Mouse (Mus musculus): Measurements from ENCODE around the gene Arid5b. TPM values are rescaled to one million over a fixed set of nuclear protein-coding genes. Genes with fewer than 3 reads are reported as not detected.

Arid5b gene
- total and polyA plus RNA-seq, 2 experiments from 2014 or later = 13.3 to 13.6 TPM

GRCm38 (mm10) chr10:68319438-68319837 lies 40.9 kb upstream of the Arid5b start:
- Histone ChIP-seq H3K4me1 (ENCODE audit: insufficient read depth, low read length) (no peaks in the 10 kb centered on the region; the same call in 1 of the 2 replicates), H3K9me3 (ENCODE audit: low read length) (no peaks in the 10 kb centered on the region), H3K9ac (replicated peaks; ENCODE audit: low read length, poor library complexity, severe bottlenecking) (no peak overlapping the region), H3K4me2 (ENCODE audit: low read depth, low read length, poor library complexity, severe bottlenecking) (no peak overlapping the region), H3K36me3 (ENCODE audit: insufficient read depth, low read length) (no peaks in the 10 kb centered on the region), H3K27ac (ENCODE audit: low read depth, low read length) (no peak overlapping the region), H3K4me3 (ENCODE audit: low read depth, low read length) (no peak overlapping the region), H3K27me3 (ENCODE audit: insufficient read depth, low read length) (no peaks in the 10 kb centered on the region)
- TF ChIP-seq CTCF (IDR thresholded peaks at IDR 0.05) = no peak
- no peak for ATAC-seq (ENCODE audit: low FRiP score)
- 63% methylated on average over 6 of the region's 6 CpGs for WGBS
- no peak for DNase-seq (ENCODE audit: low spot score)

- Histone ChIP-seq H3K4me2 (ENCODE audit: low read depth, low read length, poor library complexity, severe bottlenecking) (no peak overlapping the region), H3K4me1 (ENCODE audit: insufficient read depth, low read length) (no peaks in the 10 kb centered on the region; the same call in 1 of the 2 replicates), H3K4me3 (ENCODE audit: low read depth, low read length) (no peak overlapping the region), H3K9me3 (ENCODE audit: low read length) (no peaks in the 10 kb centered on the region), H3K27me3 (ENCODE audit: insufficient read depth, low read length) (no peaks in the 10 kb centered on the region), H3K27ac (ENCODE audit: low read depth, low read length) (no peak overlapping the region), H3K36me3 (ENCODE audit: insufficient read depth, low read length) (no peaks in the 10 kb centered on the region), H3K9ac (replicated peaks; ENCODE audit: low read length, poor library complexity, severe bottlenecking) (no peak overlapping the region)
- WGBS = 49% methylated on average over 6 of the region's 6 CpGs
- no peak for TF ChIP-seq CTCF (IDR thresholded peaks at IDR 0.05)
- ATAC-seq (ENCODE audit: low FRiP score) = no peak
- DNase-seq (ENCODE audit: low spot score) = no peak
These were observed 40.0 kb upstream of the Arid5b start for GRCm38 (mm10) chr10:68318438-68318979.

GRCm38 (mm10) chr10:68312734-68313133 lies 34.2 kb upstream of the Arid5b start:
- Histone ChIP-seq H3K9me3 (ENCODE audit: low read length) (no peaks in the 10 kb centered on the region), H3K9ac (replicated peaks; ENCODE audit: low read length, poor library complexity, severe bottlenecking) (no peak overlapping the region), H3K4me1 (ENCODE audit: insufficient read depth, low read length) (no peaks in the 10 kb centered on the region), H3K27ac (ENCODE audit: low read depth, low read length) (no peak overlapping the region), H3K36me3 (ENCODE audit: insufficient read depth, low read length) (no peaks in the 10 kb centered on the region), H3K27me3 (ENCODE audit: insufficient read depth, low read length) (no peaks in the 10 kb centered on the region), H3K4me2 (ENCODE audit: low read depth, low read length, poor library complexity, severe bottlenecking) (no peak overlapping the region), H3K4me3 (ENCODE audit: low read depth, low read length) (no peak overlapping the region)
- DNase-seq (ENCODE audit: low spot score) (no peak), ATAC-seq (ENCODE audit: low FRiP score) (no peak)
- no peak for TF ChIP-seq CTCF (IDR thresholded peaks at IDR 0.05)
- WGBS = 83% methylated on average over 8 of the region's 8 CpGs

GRCm38 (mm10) chr10:68301013-68301412 lies 22.5 kb upstream of the Arid5b start:
- ATAC-seq (ENCODE audit: low FRiP score) = no peak
- TF ChIP-seq CTCF (IDR thresholded peaks at IDR 0.05) = no peak
- no peak overlapping the region for H3K27ac ChIP-seq (ENCODE audit: low read depth, low read length)
- no peak overlapping the region for H3K4me2 ChIP-seq (ENCODE audit: low read depth, low read length, poor library complexity, severe bottlenecking)
- 88% methylated on average over 7 of the region's 7 CpGs for WGBS
- H3K27me3 ChIP-seq (ENCODE audit: insufficient read depth, low read length) = no peaks in the 10 kb centered on the region
- H3K4me3 ChIP-seq (ENCODE audit: low read depth, low read length) = no peak overlapping the region
- no peaks in the 10 kb centered on the region for H3K36me3 ChIP-seq (ENCODE audit: insufficient read depth, low read length)
- no peak overlapping the region for H3K9ac ChIP-seq (replicated peaks; ENCODE audit: low read length, poor library complexity, severe bottlenecking)
- no peaks in the 10 kb centered on the region for H3K9me3 ChIP-seq (ENCODE audit: low read length)
- no peaks in the 10 kb centered on the region for H3K4me1 ChIP-seq (ENCODE audit: insufficient read depth, low read length)
- no peak for DNase-seq (ENCODE audit: low spot score)

GRCm38 (mm10) chr10:68289465-68289864 lies 10.9 kb upstream of the Arid5b start:
- 40% methylated on average over 4 of the region's 4 CpGs for WGBS
- DNase-seq (ENCODE audit: low spot score) (no peak), ATAC-seq (ENCODE audit: low FRiP score) (no peak)
- Histone ChIP-seq H3K27me3 (ENCODE audit: insufficient read depth, low read length) (no peaks in the 10 kb centered on the region), H3K36me3 (ENCODE audit: insufficient read depth, low read length) (no peaks in the 10 kb centered on the region), H3K27ac (ENCODE audit: low read depth, low read length) (no peak overlapping the region), H3K4me1 (ENCODE audit: insufficient read depth, low read length) (no peaks in the 10 kb centered on the region), H3K9ac (replicated peaks; ENCODE audit: low read length, poor library complexity, severe bottlenecking) (no peak overlapping the region), H3K9me3 (ENCODE audit: low read length) (no peaks in the 10 kb centered on the region), H3K4me3 (ENCODE audit: low read depth, low read length) (no peak overlapping the region), H3K4me2 (ENCODE audit: low read depth, low read length, poor library complexity, severe bottlenecking) (no peak overlapping the region)
- TF ChIP-seq CTCF (IDR thresholded peaks at IDR 0.05) = no peak

- peak overlapping the region; percentile 36 for H3K4me3 ChIP-seq (ENCODE audit: low read depth, low read length)
- H3K27ac ChIP-seq (ENCODE audit: low read depth, low read length) = peak overlapping the region; percentile 55
- peak overlapping the region; percentile 13; the same call in 1 of the 2 replicates for H3K9ac ChIP-seq (replicated peaks; ENCODE audit: low read length, poor library complexity, severe bottlenecking)
- H3K4me1 ChIP-seq (ENCODE audit: insufficient read depth, low read length) = no peaks in the 10 kb centered on the region; the same call in 1 of the 2 replicates
- peak; percentile 69 for ATAC-seq (ENCODE audit: low FRiP score)
- H3K36me3 ChIP-seq (ENCODE audit: insufficient read depth, low read length) = no peaks in the 10 kb centered on the region
- peak; percentile 89 for DNase-seq (ENCODE audit: low spot score)
- H3K9me3 ChIP-seq (ENCODE audit: low read length) = no peaks in the 10 kb centered on the region
- WGBS = 1% methylated on average over 27 of the region's 27 CpGs
- TF ChIP-seq CTCF (IDR thresholded peaks at IDR 0.05) = peak; percentile 86
- H3K4me2 ChIP-seq (ENCODE audit: low read depth, low read length, poor library complexity, severe bottlenecking) = peak overlapping the region; percentile 81
- H3K27me3 ChIP-seq (ENCODE audit: insufficient read depth, low read length) = no peaks in the 10 kb centered on the region
These were observed 4.2 kb upstream of the Arid5b start for GRCm38 (mm10) chr10:68282466-68283391.
